Mouse (Mus musculus) intestine, postnatal 0 days (tissue): ENCODE results near the gene F5. TPM values are rescaled to one million over a fixed set of nuclear protein-coding genes. Genes with fewer than 3 reads are reported as not detected.

Source experiments
- ATAC-seq: fragments of 200-750 bp; cut with Nextera tagmentation; 2 replicates; pipeline ENCODE4 v1.8.0; 2017; ENCODE audit warnings: mild to moderate bottlenecking, moderate TSS enrichment, moderate library complexity
- H3K27ac ChIP-seq: fragments of 300-500 bp; sonication (generic); 2 replicates; pipeline ENCODE4 v1.5.1; 2014; ENCODE audit warnings: mild to moderate bottlenecking, low read depth, low read length, moderate library complexity
- H3K27me3 ChIP-seq: fragments of 300-500 bp; sonication (generic); replicated peaks from 2 replicates; pipeline ENCODE4 v1.6.1; 2014; ENCODE audit warnings: low read length, mixed read lengths; ENCODE audit not compliant: control insufficient read depth, insufficient read depth
- H3K36me3 ChIP-seq: fragments of 300-500 bp; sonication (generic); 2 replicates; pipeline ENCODE4 v1.6.1; 2014; ENCODE audit warnings: mild to moderate bottlenecking, moderate library complexity; ENCODE audit not compliant: control insufficient read depth, insufficient read depth
- H3K4me1 ChIP-seq: fragments of 300-500 bp; sonication (generic); replicated peaks from 2 replicates; pipeline ENCODE4 v1.6.1; 2014; ENCODE audit warnings: antibody characterized with exemption, low read length, mixed read lengths; ENCODE audit not compliant: control insufficient read depth, insufficient read depth
- H3K4me2 ChIP-seq: fragments of 300-500 bp; sonication (generic); replicated peaks from 2 replicates; pipeline ENCODE4 v1.6.1; 2014; ENCODE audit warnings: low read depth, mild to moderate bottlenecking, moderate library complexity
- H3K4me3 ChIP-seq: fragments of 300-500 bp; sonication (generic); 2 replicates; pipeline ENCODE4 v1.5.1; 2014; ENCODE audit warnings: low read depth, low read length
- H3K9ac ChIP-seq: fragments of 300-500 bp; sonication (generic); 2 replicates; pipeline ENCODE4 v1.6.1; 2014; ENCODE audit warnings: mild to moderate bottlenecking, low read depth, low read length
- H3K9me3 ChIP-seq: fragments of 300-500 bp; sonication (generic); 2 replicates; pipeline ENCODE4 v1.6.1; 2016; ENCODE audit warnings: mixed run types; ENCODE audit not compliant: control insufficient read depth
- CTCF ChIP-seq: sonication (generic); IDR thresholded peaks from 2 replicates; pipeline ENCODE4 v1.5.1; 2016; ENCODE audit warnings: low read depth, mild to moderate bottlenecking, control low read depth, antibody characterized with exemption, moderate library complexity
- WGBS: fragments of 180-500 bp; shearing (Covaris S2); extraction: QIAGEN DNeasy Blood & Tissue Kit; methylation state at CpG from one replicate; pipeline ENCODE4 v1.1.7; 2014; 5-methylcytosine and 5-hydroxymethylcytosine counted together
- polyA plus RNA-seq: library from polyadenylated mRNA; unstranded; fragments of >200 nt; fragmentation: Nextera tagmentation; extraction: Ambion mirVana; gene quantifications from 2 replicates; pipeline ENCODE4 v1.2.1, GENCODE M21; 2015

The F5 gene
- polyA plus RNA-seq, 1 experiment from 2014 or later, result 0.22 TPM

- Histone ChIP-seq H3K4me3 (no peak overlapping the region), H3K9me3 (no peaks in the 10 kb centered on the region), H3K4me1 (no peaks in the 10 kb centered on the region), H3K36me3 (no peaks in the 10 kb centered on the region), H3K27me3 (no peaks in the 10 kb centered on the region), H3K27ac (no peak overlapping the region), H3K4me2 (no peak overlapping the region), H3K9ac (no peak overlapping the region)
- WGBS, result 98% methylated on average over 7 of the region's 7 CpGs
- TF ChIP-seq CTCF, result no peak
- no peak for ATAC-seq
Measured at GRCm38 (mm10) chr1:164149083-164149482, 2.6 kb upstream of the F5 start.

GRCm38 (mm10) chr1:164152836-164153235, 1.2 kb downstream of the F5 start:
- Histone ChIP-seq H3K9me3 (no peaks in the 10 kb centered on the region), H3K36me3 (no peaks in the 10 kb centered on the region), H3K9ac (no peak overlapping the region), H3K27ac (no peak overlapping the region), H3K27me3 (no peaks in the 10 kb centered on the region), H3K4me1 (no peaks in the 10 kb centered on the region), H3K4me2 (no peak overlapping the region), H3K4me3 (no peak overlapping the region)
- WGBS, result 92% methylated on average over 5 of the region's 5 CpGs
- no peak for TF ChIP-seq CTCF
- ATAC-seq, result no peak

DNA sequence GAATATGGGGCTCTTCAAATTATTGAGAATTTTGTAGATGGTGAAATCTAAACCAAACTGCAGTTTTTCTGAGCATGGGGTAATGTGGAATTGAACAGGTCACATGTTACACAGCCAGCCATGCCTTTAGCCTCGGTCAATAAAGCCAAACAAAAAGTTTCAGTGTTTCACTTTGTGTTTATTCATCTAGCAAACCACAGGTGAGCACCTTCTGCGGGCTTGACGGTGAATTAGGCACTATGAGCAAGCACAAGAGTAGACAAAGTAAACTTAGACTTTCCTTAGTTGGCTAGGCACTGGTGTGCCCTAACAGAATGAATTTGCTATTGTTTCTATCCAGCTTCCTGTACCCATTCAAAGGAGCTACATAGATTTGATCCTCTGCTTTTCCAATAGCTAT, 3.3 kb downstream of the F5 start:
- no peak overlapping the region for H3K4me2 ChIP-seq
- H3K36me3 ChIP-seq, result no peaks in the 10 kb centered on the region
- no peak overlapping the region for H3K9ac ChIP-seq
- no peaks in the 10 kb centered on the region for H3K9me3 ChIP-seq
- H3K27ac ChIP-seq, result no peak overlapping the region
- no peak for TF ChIP-seq CTCF
- WGBS, result 50% methylated on average over 3 of the region's 3 CpGs
- ATAC-seq, result no peak
- no peaks in the 10 kb centered on the region for H3K4me1 ChIP-seq
- H3K4me3 ChIP-seq, result no peak overlapping the region
- no peaks in the 10 kb centered on the region for H3K27me3 ChIP-seq

GRCm38 (mm10) chr1:164158571-164158970, 6.9 kb downstream of the F5 start:
- Histone ChIP-seq H3K27me3 (no peaks in the 10 kb centered on the region), H3K27ac (no peak overlapping the region), H3K4me1 (no peaks in the 10 kb centered on the region; the same call in 1 of the 2 replicates), H3K9ac (no peak overlapping the region), H3K9me3 (no peaks in the 10 kb centered on the region), H3K36me3 (no peaks in the 10 kb centered on the region), H3K4me3 (no peak overlapping the region), H3K4me2 (no peak overlapping the region)
- no peak for ATAC-seq
- 73% methylated on average over 4 of the region's 4 CpGs for WGBS
- TF ChIP-seq CTCF, result no peak

DNA sequence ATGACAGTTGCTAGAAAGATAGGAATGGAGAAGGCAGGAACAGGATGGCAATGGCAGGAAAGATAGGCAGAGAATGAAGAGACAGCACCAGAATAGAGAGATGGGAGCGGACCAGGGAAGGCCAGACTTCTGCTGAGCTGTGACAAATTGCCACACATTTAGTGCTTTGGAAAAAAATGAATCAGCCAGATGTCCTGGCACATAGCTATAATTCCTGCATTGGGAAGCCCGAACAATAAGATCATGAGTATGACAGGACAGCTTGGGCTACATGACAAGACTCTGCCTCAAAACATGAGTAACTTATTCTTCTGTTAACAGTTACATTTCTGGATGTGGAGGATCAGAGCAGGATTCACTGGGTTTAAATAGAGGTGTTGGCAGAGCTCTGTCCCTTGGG, 8.1 kb downstream of the F5 start:
- no peak for ATAC-seq
- WGBS, result 86% methylated on average over 2 of the region's 2 CpGs

GRCm38 (mm10) chr1:164162745-164163144, 11.1 kb downstream of the F5 start:
- WGBS, result 47% methylated on average over 5 of the region's 5 CpGs
- H3K27ac ChIP-seq, result no peak overlapping the region
- H3K4me3 ChIP-seq, result no peak overlapping the region

More for the DNA sequence above, 8.1 kb downstream of the F5 start:
- Histone ChIP-seq H3K9ac (no peak overlapping the region), H3K27me3 (no peaks in the 10 kb centered on the region), H3K4me1 (no peaks in the 10 kb centered on the region; the same call in 1 of the 2 replicates), H3K4me3 (no peak overlapping the region), H3K27ac (no peak overlapping the region), H3K36me3 (no peaks in the 10 kb centered on the region), H3K4me2 (no peak overlapping the region), H3K9me3 (no peaks in the 10 kb centered on the region)
- no peak for TF ChIP-seq CTCF

GRCm38 (mm10) chr1:164168818-164169217, 17.2 kb downstream of the F5 start:
- no peak overlapping the region for H3K4me3 ChIP-seq
- H3K27me3 ChIP-seq, result no peaks in the 10 kb centered on the region
- no peak overlapping the region for H3K4me2 ChIP-seq
- no peaks in the 10 kb centered on the region for H3K9me3 ChIP-seq
- no peak overlapping the region for H3K27ac ChIP-seq
- no peak overlapping the region for H3K9ac ChIP-seq
- ATAC-seq, result no peak
- H3K36me3 ChIP-seq, result no peaks in the 10 kb centered on the region
- TF ChIP-seq CTCF, result no peak
- 65% methylated on average over 4 of the region's 4 CpGs for WGBS
- H3K4me1 ChIP-seq, result no peaks in the 10 kb centered on the region

More at GRCm38 (mm10) chr1:164162745-164163144, 11.1 kb downstream of the F5 start:
- Histone ChIP-seq H3K9ac (no peak overlapping the region), H3K4me1 (no peaks in the 10 kb centered on the region; the same call in 1 of the 2 replicates), H3K27me3 (no peaks in the 10 kb centered on the region), H3K36me3 (no peaks in the 10 kb centered on the region), H3K9me3 (no peaks in the 10 kb centered on the region), H3K4me2 (no peak overlapping the region)
- no peak for TF ChIP-seq CTCF
- peak; percentile 93 for ATAC-seq
